Mouse (Mus musculus): Measurements from ENCODE around the gene Cyp2a5. TPM values are rescaled to one million over a fixed set of nuclear protein-coding genes. Genes with fewer than 3 reads are reported as not detected.
"Not testable (repeated sequence)": the region's sequence is repeated elsewhere in the genome, so short reads cannot be mapped to it uniquely, and the experiment has no call there.

Cyp2a5 gene
- total RNA-seq (2014; rRNA removed) = 1.4 and 4.1 TPM in 2 replicates
- polyA plus RNA-seq (2015; fragmentation: Nextera tagmentation; extraction: Ambion mirVana) = 0.34 and 0.89 TPM in 2 replicates

- WGBS = 68% methylated on average over 3 of the region's 3 CpGs
- DNase-seq; H3K27me3 ChIP-seq (ENCODE audit: insufficient read depth, low read length); H3K4me2 ChIP-seq (ENCODE audit: low read depth); H3K4me3 ChIP-seq (ENCODE audit: low read depth, low read length); ATAC-seq; H3K36me3 ChIP-seq (ENCODE audit: insufficient read depth); H3K9ac ChIP-seq; H3K9me3 ChIP-seq (ENCODE audit: low read length); H3K27ac ChIP-seq (ENCODE audit: low read depth, low read length); H3K4me1 ChIP-seq (ENCODE audit: insufficient read depth): not testable (repeated sequence)
Observed at GRCm38 (mm10) chr7:26835059-26835458, at the start of gene Cyp2a5. Gene Cyp2a5, plus strand, starts transcription at chr7:26835305.

GRCm38 (mm10) chr7:26786013-26786412 lies 49.1 kb upstream of the Cyp2a5 start:
- not testable (repeated sequence) for H3K27me3 ChIP-seq (ENCODE audit: insufficient read depth, low read length); ATAC-seq; H3K4me1 ChIP-seq (ENCODE audit: insufficient read depth); H3K27ac ChIP-seq (ENCODE audit: low read depth, low read length); H3K4me3 ChIP-seq (ENCODE audit: low read depth, low read length); H3K36me3 ChIP-seq (ENCODE audit: insufficient read depth); H3K4me2 ChIP-seq (ENCODE audit: low read depth); H3K9me3 ChIP-seq (ENCODE audit: low read length); H3K9ac ChIP-seq; DNase-seq
- 30% methylated on average over 1 of the region's 1 CpGs for WGBS

GRCm38 (mm10) chr7:26789984-26790383 lies 45.1 kb upstream of the Cyp2a5 start:
- no peak overlapping the region for H3K4me2 ChIP-seq (ENCODE audit: low read depth)
- no peaks in the 10 kb centered on the region for H3K36me3 ChIP-seq (ENCODE audit: insufficient read depth)
- H3K4me3 ChIP-seq (ENCODE audit: low read depth, low read length) = no peak overlapping the region
- no peak for TF ChIP-seq CTCF (IDR thresholded peaks at IDR 0.05; ENCODE audit: low read depth)
- no peaks in the 10 kb centered on the region for H3K27me3 ChIP-seq (ENCODE audit: insufficient read depth, low read length)
- no peak for DNase-seq
- no peak overlapping the region for H3K27ac ChIP-seq (ENCODE audit: low read depth, low read length)
- H3K9ac ChIP-seq = no peak overlapping the region
- no peaks in the 10 kb centered on the region for H3K9me3 ChIP-seq (ENCODE audit: low read length)
- WGBS = 83% methylated on average over 6 of the region's 6 CpGs
- no peaks in the 10 kb centered on the region for H3K4me1 ChIP-seq (ENCODE audit: insufficient read depth)
- no peak for ATAC-seq

DNA sequence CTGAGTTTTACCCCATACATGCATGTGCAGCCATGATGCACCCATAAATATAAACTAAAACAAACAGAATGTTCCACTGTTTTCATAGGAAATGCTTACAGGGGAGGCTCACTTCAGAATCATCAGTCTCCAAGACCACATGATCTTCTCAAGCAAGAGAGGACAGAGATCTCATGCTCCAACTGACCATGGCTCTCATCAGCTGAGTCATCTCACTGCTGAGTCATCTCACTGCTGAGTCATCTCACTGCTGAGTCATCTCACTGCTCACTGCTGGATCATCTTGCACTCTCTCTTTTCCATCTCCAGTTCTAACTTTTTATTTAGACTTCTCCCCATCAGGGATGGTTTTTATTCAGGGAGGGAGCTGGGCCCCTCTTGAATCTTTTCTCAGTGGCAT lies 35.0 kb upstream of the Cyp2a5 start:
- Histone ChIP-seq H3K9ac (no peak overlapping the region), H3K4me3 (ENCODE audit: low read depth, low read length) (no peak overlapping the region), H3K4me2 (ENCODE audit: low read depth) (no peak overlapping the region), H3K27ac (ENCODE audit: low read depth, low read length) (no peak overlapping the region), H3K36me3 (ENCODE audit: insufficient read depth) (no peaks in the 10 kb centered on the region), H3K4me1 (ENCODE audit: insufficient read depth) (no peaks in the 10 kb centered on the region), H3K27me3 (ENCODE audit: insufficient read depth, low read length) (no peaks in the 10 kb centered on the region), H3K9me3 (ENCODE audit: low read length) (no peaks in the 10 kb centered on the region)
- DNase-seq (no peak), ATAC-seq (no peak)
- no peak for TF ChIP-seq CTCF (IDR thresholded peaks at IDR 0.05; ENCODE audit: low read depth)

- Histone ChIP-seq H3K4me2 (ENCODE audit: low read depth) (no peak overlapping the region), H3K9me3 (ENCODE audit: low read length) (peaks cover 1% of the 10 kb centered on the region; the same call in 1 of the 2 replicates), H3K27ac (ENCODE audit: low read depth, low read length) (no peak overlapping the region), H3K27me3 (ENCODE audit: insufficient read depth, low read length) (no peaks in the 10 kb centered on the region), H3K9ac (no peak overlapping the region), H3K4me3 (ENCODE audit: low read depth, low read length) (no peak overlapping the region), H3K36me3 (ENCODE audit: insufficient read depth) (no peaks in the 10 kb centered on the region), H3K4me1 (ENCODE audit: insufficient read depth) (no peaks in the 10 kb centered on the region)
- ATAC-seq (no peak), DNase-seq (no peak)
- WGBS = 92% methylated on average over 1 of the region's 1 CpGs
- no peak for TF ChIP-seq CTCF (IDR thresholded peaks at IDR 0.05; ENCODE audit: low read depth)
Observed at GRCm38 (mm10) chr7:26800996-26801395, 34.1 kb upstream of the Cyp2a5 start.

DNA sequence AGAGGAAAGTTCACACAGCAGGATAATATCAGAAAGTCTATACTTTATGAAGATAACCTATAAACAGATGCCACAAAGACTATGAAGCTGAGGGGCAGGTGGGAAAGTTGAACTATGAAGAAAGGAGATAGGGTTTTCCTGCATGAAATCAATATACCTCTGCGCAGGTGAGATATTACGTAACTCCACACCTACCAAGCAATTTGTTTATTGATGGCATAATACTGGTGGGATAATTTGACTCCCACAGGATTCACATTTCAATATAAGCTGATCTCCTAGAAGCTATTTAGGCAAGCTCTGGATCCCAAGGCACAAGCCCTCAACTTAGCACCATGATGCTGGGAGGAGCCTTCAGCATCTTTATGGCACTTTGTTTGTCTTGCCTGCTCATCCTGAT lies 26.5 kb upstream of the Cyp2a5 start, which contains the start of gene Cyp2g1:
Gene Cyp2g1 (plus strand): TSS at position 301 of the 400 bp plus-strand sequence.
- ATAC-seq (no peak), DNase-seq (no peak)
- no peak for TF ChIP-seq CTCF (IDR thresholded peaks at IDR 0.05; ENCODE audit: low read depth)
- no peak within 1 kb of the TSS for H3K9ac ChIP-seq
- H3K4me2 ChIP-seq (ENCODE audit: low read depth) = no peak within 1 kb of the TSS
- H3K27me3 ChIP-seq (ENCODE audit: insufficient read depth, low read length) = no peaks in the 10 kb centered on the region
- 98% methylated on average over 2 of the region's 2 CpGs for WGBS
- H3K4me1 ChIP-seq (ENCODE audit: insufficient read depth) = no peaks in the 10 kb centered on the region
- H3K36me3 ChIP-seq (ENCODE audit: insufficient read depth) = no peaks in the 10 kb centered on the region
- peaks cover 6% of the 10 kb centered on the region; the same call in 1 of the 2 replicates for H3K9me3 ChIP-seq (ENCODE audit: low read length)
- no peak within 1 kb of the TSS for H3K4me3 ChIP-seq (ENCODE audit: low read depth, low read length)
- H3K27ac ChIP-seq (ENCODE audit: low read depth, low read length) = no peak within 1 kb of the TSS

DNA sequence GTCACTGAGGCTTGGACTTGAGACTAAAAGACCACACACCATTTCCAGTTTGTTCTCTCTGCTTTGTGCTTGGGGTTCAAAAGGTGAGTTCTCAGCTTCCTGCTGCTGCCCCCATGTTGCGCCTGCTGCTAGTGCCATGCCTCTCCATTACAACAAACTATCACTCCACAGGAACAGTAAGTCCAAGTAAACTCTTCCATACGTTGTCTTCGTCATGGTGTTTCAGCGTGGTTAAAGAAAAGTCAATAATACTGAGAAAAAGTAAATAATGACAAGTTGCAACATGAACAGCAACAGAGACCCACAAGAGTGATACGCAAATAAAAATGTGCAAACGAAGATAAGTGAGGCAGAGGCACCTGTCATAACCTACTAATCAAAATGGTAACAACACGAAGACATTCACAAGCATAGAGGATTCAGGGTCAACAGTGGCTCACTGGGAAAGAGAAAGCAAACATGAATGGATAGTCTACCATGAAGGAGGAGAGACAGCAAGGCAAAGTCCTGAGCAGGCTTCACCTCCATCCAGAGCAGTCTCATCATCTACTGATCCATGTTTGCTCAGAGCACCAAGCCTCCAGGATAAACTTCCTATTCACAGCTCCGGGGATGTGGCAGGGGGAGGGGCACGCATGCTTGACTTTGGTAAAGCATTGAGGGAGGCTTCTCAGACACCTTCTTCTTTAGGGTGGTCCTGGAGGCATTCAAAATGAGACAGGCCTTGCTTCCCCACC lies 3.4 kb upstream of the Cyp2a5 start:
- H3K9ac ChIP-seq; DNase-seq; H3K4me1 ChIP-seq (ENCODE audit: insufficient read depth); H3K36me3 ChIP-seq (ENCODE audit: insufficient read depth); ATAC-seq; H3K27ac ChIP-seq (ENCODE audit: low read depth, low read length); H3K27me3 ChIP-seq (ENCODE audit: insufficient read depth, low read length); H3K4me3 ChIP-seq (ENCODE audit: low read depth, low read length); H3K9me3 ChIP-seq (ENCODE audit: low read length); H3K4me2 ChIP-seq (ENCODE audit: low read depth): not testable (repeated sequence)
- 85% methylated on average over 9 of the region's 9 CpGs for WGBS

- not testable (repeated sequence) for H3K9ac ChIP-seq; H3K4me2 ChIP-seq (ENCODE audit: low read depth); H3K36me3 ChIP-seq (ENCODE audit: insufficient read depth); H3K4me1 ChIP-seq (ENCODE audit: insufficient read depth); H3K27me3 ChIP-seq (ENCODE audit: insufficient read depth, low read length); H3K4me3 ChIP-seq (ENCODE audit: low read depth, low read length); H3K9me3 ChIP-seq (ENCODE audit: low read length); DNase-seq; ATAC-seq; H3K27ac ChIP-seq (ENCODE audit: low read depth, low read length)
- 72% methylated on average over 7 of the region's 7 CpGs for WGBS
Observed at GRCm38 (mm10) chr7:26832668-26833067, 2.4 kb upstream of the Cyp2a5 start.

- not testable (repeated sequence) for H3K27ac ChIP-seq (ENCODE audit: low read depth, low read length); H3K9me3 ChIP-seq (ENCODE audit: low read length); H3K36me3 ChIP-seq (ENCODE audit: insufficient read depth); H3K4me2 ChIP-seq (ENCODE audit: low read depth); DNase-seq; H3K27me3 ChIP-seq (ENCODE audit: insufficient read depth, low read length); H3K4me1 ChIP-seq (ENCODE audit: insufficient read depth); H3K9ac ChIP-seq; H3K4me3 ChIP-seq (ENCODE audit: low read depth, low read length); ATAC-seq
- 80% methylated on average over 2 of the region's 2 CpGs for WGBS
Observed at GRCm38 (mm10) chr7:26843400-26843799, 8.3 kb downstream of the Cyp2a5 start.

DNA sequence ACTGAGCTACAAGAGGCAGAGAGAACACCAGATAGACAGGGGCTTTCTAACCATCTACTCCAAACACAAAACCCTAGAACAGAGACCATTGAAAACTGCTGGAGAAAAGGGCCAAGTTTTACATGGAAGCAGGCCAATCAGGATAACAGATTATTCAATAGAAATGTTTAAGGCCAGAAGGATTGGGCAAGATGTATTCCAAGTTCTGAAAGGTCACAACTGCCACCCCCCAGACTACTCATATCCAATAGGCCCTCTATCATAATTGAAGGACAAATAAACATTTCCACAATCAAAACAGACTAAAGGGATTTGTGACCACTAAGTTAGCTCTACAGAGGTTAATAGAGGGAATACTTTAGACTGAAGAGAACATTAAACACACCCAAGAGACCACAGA lies 15.0 kb downstream of the Cyp2a5 start:
- not testable (repeated sequence) for DNase-seq; H3K4me2 ChIP-seq (ENCODE audit: low read depth); H3K27me3 ChIP-seq (ENCODE audit: insufficient read depth, low read length); H3K36me3 ChIP-seq (ENCODE audit: insufficient read depth); ATAC-seq; H3K9me3 ChIP-seq (ENCODE audit: low read length); H3K27ac ChIP-seq (ENCODE audit: low read depth, low read length); H3K9ac ChIP-seq; H3K4me3 ChIP-seq (ENCODE audit: low read depth, low read length); H3K4me1 ChIP-seq (ENCODE audit: insufficient read depth)

Data from forebrain, postnatal 0 days (tissue).